Mouse (Mus musculus): ENCODE data around the gene Greb1. TPM values are rescaled to one million over a fixed set of nuclear protein-coding genes. Genes with fewer than 3 reads are reported as not detected.
A peak's percentile ranks its signal among the peaks of the same experiment; 100 is the strongest.

The Greb1 gene
- total RNA-seq, 2 experiments from 2014 or later = 0.04 TPM; not detected in 1

- ATAC-seq (replicated peaks; ENCODE audit: poor library complexity) = no peak
Observed at GRCm38 (mm10) chr12:16764776-16765445, 35.8 kb downstream of the Greb1 start.

GRCm38 (mm10) chr12:16763649-16764422 lies 36.9 kb downstream of the Greb1 start:
- ATAC-seq (replicated peaks; ENCODE audit: poor library complexity) = no peak

GRCm38 (mm10) chr12:16761461-16761860 lies 39.2 kb downstream of the Greb1 start:
- ATAC-seq (replicated peaks; ENCODE audit: poor library complexity) = no peak

- no peak for ATAC-seq (replicated peaks; ENCODE audit: poor library complexity)
Observed at GRCm38 (mm10) chr12:16760246-16760645, 40.4 kb downstream of the Greb1 start.

- peak; percentile 57; the same call in 1 of the 2 replicates for ATAC-seq (replicated peaks; ENCODE audit: poor library complexity)
Observed at GRCm38 (mm10) chr12:16754311-16754710, 46.4 kb downstream of the Greb1 start.

- no peak for ATAC-seq (replicated peaks; ENCODE audit: poor library complexity)
Observed at GRCm38 (mm10) chr12:16753555-16753954, 47.1 kb downstream of the Greb1 start.

GRCm38 (mm10) chr12:16753110-16753509 lies 47.6 kb downstream of the Greb1 start:
- ATAC-seq (replicated peaks; ENCODE audit: poor library complexity) = no peak

- no peak for ATAC-seq (replicated peaks; ENCODE audit: poor library complexity)
Observed at GRCm38 (mm10) chr12:16752236-16752840, 48.3 kb downstream of the Greb1 start.

- ATAC-seq (replicated peaks; ENCODE audit: poor library complexity) = no peak
Observed at GRCm38 (mm10) chr12:16751609-16752008, 49.1 kb downstream of the Greb1 start.

GRCm38 (mm10) chr12:16740059-16740458 lies 60.6 kb downstream of the Greb1 start:
- ATAC-seq (replicated peaks; ENCODE audit: poor library complexity) = no peak

- ATAC-seq (replicated peaks; ENCODE audit: poor library complexity) = no peak
Observed at GRCm38 (mm10) chr12:16737266-16737665, 63.4 kb downstream of the Greb1 start.

- ATAC-seq (replicated peaks; ENCODE audit: poor library complexity) = no peak
Observed at GRCm38 (mm10) chr12:16734698-16735097, 66.0 kb downstream of the Greb1 start.

- ATAC-seq (replicated peaks; ENCODE audit: poor library complexity) = no peak
Observed at GRCm38 (mm10) chr12:16734009-16734408, 66.7 kb downstream of the Greb1 start.

- no peak for ATAC-seq (replicated peaks; ENCODE audit: poor library complexity)
Observed at GRCm38 (mm10) chr12:16731121-16731741, 69.5 kb downstream of the Greb1 start.

GRCm38 (mm10) chr12:16730196-16730595 lies 70.5 kb downstream of the Greb1 start:
- no peak for ATAC-seq (replicated peaks; ENCODE audit: poor library complexity)

GRCm38 (mm10) chr12:16728221-16728620 lies 72.5 kb downstream of the Greb1 start:
- no peak for ATAC-seq (replicated peaks; ENCODE audit: poor library complexity)

- ATAC-seq (replicated peaks; ENCODE audit: poor library complexity) = no peak
Observed at GRCm38 (mm10) chr12:16726229-16726628, 74.5 kb downstream of the Greb1 start.

- ATAC-seq (replicated peaks; ENCODE audit: poor library complexity) = no peak
Observed at GRCm38 (mm10) chr12:16723601-16724000, 77.1 kb downstream of the Greb1 start.

GRCm38 (mm10) chr12:16718660-16719315 lies 81.9 kb downstream of the Greb1 start:
- ATAC-seq (replicated peaks; ENCODE audit: poor library complexity) = peak; percentile 85

- peak; percentile 87 for ATAC-seq (replicated peaks; ENCODE audit: poor library complexity)
Observed at GRCm38 (mm10) chr12:16717653-16718052, 83.0 kb downstream of the Greb1 start.

GRCm38 (mm10) chr12:16714616-16715015 lies 86.1 kb downstream of the Greb1 start:
- no peak for ATAC-seq (replicated peaks; ENCODE audit: poor library complexity)
